25 mouse cellular contexts compared by ENCODE assay signal in the genomic region with DNA sequence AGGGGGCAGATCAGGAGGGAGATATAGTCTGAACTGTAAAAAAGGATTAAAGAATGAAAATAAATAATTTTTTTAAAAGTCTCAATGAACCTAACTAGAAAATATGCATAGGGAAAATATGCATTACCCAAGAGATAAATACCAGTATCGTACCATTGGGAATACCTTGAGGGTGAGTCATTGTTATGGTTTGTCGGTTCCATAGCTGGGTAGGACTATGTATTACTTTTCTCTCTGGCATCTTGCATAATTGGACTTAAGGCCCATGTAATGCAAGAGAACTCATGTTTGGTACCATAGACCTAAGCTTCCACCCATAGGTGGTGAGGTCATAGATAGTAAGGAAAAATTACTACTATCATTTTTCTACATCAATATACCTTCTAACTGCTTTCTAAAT.
"Had no signal": no experiment of that assay in that cellular context is flagged by ENCODE, and none has a peak within 500 bp of the region (broad histone marks: within the 10 kb centered on the region; RNA-seq: fewer than 3 reads in every experiment).

No protein-coding gene starts in this region.

- H3K9ac ChIP-seq: heart, embryonic 12.5 days; hindbrain, embryonic 12.5 days; hindbrain, embryonic 14.5 days; intestine, embryonic 15.5 days; limb, embryonic 13.5 days; limb, embryonic 15.5 days; liver, embryonic 13.5 days; liver, embryonic 15.5 days had no signal

- H3K27me3 ChIP-seq: heart, embryonic 12.5 days; hindbrain, embryonic 12.5 days; intestine, embryonic 15.5 days; limb, embryonic 13.5 days; limb, embryonic 15.5 days; liver, embryonic 13.5 days; liver, embryonic 15.5 days had no signal

- H3K9me3 ChIP-seq: heart, embryonic 12.5 days; hindbrain, embryonic 10.5 days; hindbrain, embryonic 12.5 days; intestine, embryonic 15.5 days; limb, embryonic 13.5 days; limb, embryonic 15.5 days; liver, embryonic 13.5 days; liver, embryonic 15.5 days had no signal

- DNase-seq: gastrocnemius, postnatal 14 days; gastrocnemius, postnatal 36 days; heart, adult 2 months; heart, postnatal 10 days; heart, postnatal 4 days; kidney, adult 18-20 months; kidney, adult 8-10 months; kidney, postnatal 10 days; kidney, postnatal 25 days; kidney, postnatal 4 days; left cerebral cortex, postnatal 4 days; liver, embryonic 13.5 days had no signal

- H3K4me2 ChIP-seq: heart, embryonic 12.5 days; hindbrain, embryonic 12.5 days; hindbrain, embryonic 14.5 days; intestine, embryonic 15.5 days; limb, embryonic 13.5 days; limb, embryonic 15.5 days; liver, embryonic 13.5 days; liver, embryonic 15.5 days had no signal

- H3K4me3 ChIP-seq: heart, adult 2 months; heart, embryonic 12.5 days; hindbrain, embryonic 10.5 days; hindbrain, embryonic 12.5 days; intestine, embryonic 15.5 days; layer of hippocampus, adult 2 months; left cerebral cortex, adult 2 months; limb, embryonic 13.5 days; limb, embryonic 15.5 days; liver, embryonic 13.5 days; liver, embryonic 15.5 days had no signal

- H3K27ac ChIP-seq: heart, adult 2 months; hindbrain, embryonic 10.5 days; hindbrain, embryonic 12.5 days; hindbrain, embryonic 14.5 days; intestine, embryonic 15.5 days; layer of hippocampus, adult 2 months; left cerebral cortex, adult 2 months; limb, embryonic 13.5 days; limb, embryonic 15.5 days; liver, embryonic 13.5 days; liver, embryonic 15.5 days had no signal

- H3K36me3 ChIP-seq: intestine, embryonic 15.5 days had no signal

- H3K4me1 ChIP-seq: heart, embryonic 12.5 days; hindbrain, embryonic 10.5 days; hindbrain, embryonic 12.5 days; intestine, embryonic 15.5 days; limb, embryonic 13.5 days; limb, embryonic 15.5 days; liver, embryonic 13.5 days; liver, embryonic 15.5 days had no signal

- ATAC-seq: hindbrain, embryonic 16.5 days; inflammation-experienced regulatory T-cells, adult 6 months; intestine, embryonic 15.5 days; intestine, postnatal 0 days had no signal
